Mouse (Mus musculus) spleen, postnatal 14 days (tissue): ENCODE data around the gene Ly6f.
"Not testable (repeated sequence)": the region's sequence is repeated elsewhere in the genome, so short reads cannot be mapped to it uniquely, and the experiment has no call there.

ENCODE experiments used
- DNase-seq, 2 experiments: peaks; one replicate each; pipeline ENCODE4 v3.0.0; 2021 to 2022; ENCODE audit warnings: low spot score in 2 of 2

The Ly6f gene

DNA sequence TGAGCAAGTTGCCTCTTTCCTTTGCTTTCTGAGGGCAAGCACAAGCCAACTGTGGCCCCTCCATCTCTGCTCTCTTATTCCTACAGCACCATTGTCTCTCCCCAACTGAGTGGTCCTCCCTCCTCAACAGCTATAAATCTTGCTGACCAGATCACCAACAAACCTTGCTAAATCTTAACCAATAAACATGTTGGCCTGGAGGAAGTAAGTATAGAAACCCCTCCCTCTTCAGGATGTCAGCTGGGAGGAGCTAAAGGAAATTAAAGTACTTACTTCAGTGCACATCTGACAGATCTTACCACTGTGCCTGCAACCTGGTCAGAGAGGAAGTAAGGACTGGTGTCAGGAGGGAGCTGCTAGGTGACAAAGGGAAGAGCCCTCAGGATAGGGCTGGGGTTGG is at the start of gene Ly6f:
Ly6f (plus strand) TSS at position 301 of the 400 bp plus-strand sequence.
- no peak for DNase-seq

GRCm38 (mm10) chr15:75221942-75222341 is 46.3 kb upstream of the Ly6f start:
- no peak for DNase-seq

DNA sequence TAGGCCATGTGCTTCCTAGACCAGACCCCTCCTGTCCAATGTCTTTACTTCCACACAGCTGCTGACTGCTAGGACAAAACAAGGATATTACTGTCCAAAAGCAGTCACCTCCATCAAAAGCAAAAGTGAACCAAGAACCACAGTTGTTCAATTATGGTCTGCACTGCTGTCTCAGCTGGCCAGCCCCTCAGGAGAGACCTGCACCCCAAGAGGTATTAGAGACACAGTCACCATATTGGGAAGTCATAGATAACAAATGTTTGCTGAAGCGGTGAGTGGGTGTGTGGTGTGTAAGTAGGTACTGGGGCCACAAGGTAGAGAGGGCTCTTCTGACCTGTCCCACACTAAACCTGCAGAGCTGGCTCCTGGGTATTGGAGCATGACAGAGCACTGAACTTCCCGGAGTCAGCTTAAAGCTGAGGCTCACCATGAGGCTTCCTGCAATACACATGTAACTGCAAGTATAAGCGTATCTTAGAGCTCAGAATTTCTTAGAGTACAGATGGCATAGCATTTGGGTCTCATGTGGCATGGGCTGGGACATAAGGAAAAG is 30.4 kb upstream of the Ly6f start:
- no peak for DNase-seq

DNA sequence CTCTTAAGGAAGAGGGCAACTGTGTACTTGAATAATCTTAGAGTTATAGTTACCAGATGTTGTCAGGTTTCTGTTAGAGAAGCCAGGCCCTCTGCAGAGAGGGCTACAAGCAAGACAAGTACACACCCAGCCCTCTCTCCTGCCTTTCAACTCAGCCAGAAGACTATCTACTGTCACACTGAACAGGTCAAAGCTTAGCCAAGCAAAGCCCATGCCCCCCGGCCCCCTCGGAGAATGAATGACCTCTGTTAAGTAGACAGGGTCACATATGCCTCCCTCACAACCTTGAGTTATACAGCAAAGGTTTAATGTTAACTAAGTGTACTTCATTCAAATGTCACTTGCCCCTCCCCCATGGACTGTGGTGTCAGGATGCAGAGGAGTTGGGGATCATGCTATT is 27.7 kb upstream of the Ly6f start:
- no peak for DNase-seq

- no peak for DNase-seq
Observed at GRCm38 (mm10) chr15:75242756-75243640, 25.2 kb upstream of the Ly6f start.

DNA sequence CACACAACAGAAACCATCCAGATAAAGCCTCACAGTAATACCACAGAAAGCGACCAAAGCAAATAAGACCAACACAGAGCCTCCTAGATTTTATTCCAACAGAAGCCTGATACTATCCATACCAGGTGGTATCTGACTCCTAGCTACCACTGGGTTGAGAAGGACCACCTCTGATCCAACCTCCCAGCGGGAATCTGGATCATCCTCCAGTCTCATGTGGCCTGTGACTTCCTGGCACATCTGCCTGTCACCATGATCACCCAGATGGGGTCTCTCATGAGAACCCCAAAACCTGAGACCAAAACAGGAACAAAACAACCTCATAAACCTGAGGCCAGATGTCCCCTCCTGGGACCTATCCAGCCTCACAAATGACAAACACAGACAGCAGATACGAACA is 13.6 kb upstream of the Ly6f start:
- DNase-seq = no peak

- DNase-seq = no peak
Observed at GRCm38 (mm10) chr15:75265863-75266262, 2.4 kb upstream of the Ly6f start.

DNA sequence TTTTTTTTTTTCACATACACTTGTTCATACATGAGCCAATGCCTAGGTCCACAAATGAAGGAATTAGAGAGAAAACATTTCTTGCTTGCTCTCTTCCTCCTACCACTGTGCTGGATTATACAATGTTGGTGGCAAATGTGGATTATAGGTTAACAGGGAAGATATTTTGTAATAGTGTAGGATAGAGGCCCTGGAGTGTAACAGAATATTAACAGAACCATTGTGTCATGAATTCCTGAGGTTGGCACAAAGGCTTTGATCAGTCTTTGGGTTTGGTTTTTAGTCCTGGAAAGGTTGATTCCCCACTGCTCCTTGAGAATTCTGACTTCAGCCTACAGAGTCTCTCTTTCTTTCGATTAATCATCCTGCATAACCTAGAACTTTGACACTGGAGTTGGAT is 1.6 kb upstream of the Ly6f start:
- no peak for DNase-seq

DNA sequence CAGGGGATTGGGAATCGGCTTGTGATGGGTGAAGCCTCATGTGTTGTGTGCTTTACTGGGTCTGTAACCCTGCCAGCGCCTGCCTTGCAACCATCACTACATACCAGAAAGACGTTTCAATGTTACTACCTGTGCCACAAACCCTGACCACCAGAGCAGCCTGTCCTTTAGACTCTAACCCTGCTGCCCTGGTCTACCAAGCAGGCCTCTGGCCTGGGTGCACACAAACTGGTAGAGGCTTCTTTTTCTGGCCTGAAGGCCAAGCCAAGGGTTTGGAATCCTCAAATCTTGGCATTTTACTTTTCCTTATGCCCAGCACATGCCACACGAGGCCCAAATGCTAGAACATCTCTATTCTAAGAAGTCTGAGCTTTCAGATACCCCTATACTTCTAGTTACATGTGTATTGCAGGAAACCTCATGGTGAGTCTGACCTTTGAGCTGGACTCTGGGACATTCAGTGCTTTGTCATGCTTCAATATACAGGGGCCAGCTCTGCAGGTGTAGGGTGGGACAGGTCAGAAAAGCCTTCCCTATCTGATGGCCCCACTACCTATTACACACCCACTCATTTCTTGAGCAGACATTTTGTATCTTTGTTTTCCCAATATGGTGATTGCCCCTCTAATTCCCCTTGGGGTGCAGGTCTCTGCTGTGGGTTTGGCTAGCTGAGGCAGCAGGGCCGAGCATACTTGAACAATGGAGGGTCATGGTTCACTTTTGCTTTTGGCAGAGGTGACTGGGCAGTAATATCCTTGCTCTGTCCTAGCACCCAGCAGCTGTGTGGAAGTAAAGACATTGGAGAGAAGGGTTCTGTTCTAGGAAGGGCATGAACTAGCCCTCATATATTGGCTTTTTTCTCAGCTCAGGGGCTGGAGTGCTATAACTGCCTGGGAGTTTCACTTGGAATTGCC is 952 bp downstream of the Ly6f start:
- DNase-seq = no peak

- DNase-seq = no peak
Observed at GRCm38 (mm10) chr15:75270169-75270568, 1.9 kb downstream of the Ly6f start.

- DNase-seq = no peak
Observed at GRCm38 (mm10) chr15:75270691-75271362, 2.6 kb downstream of the Ly6f start.

- DNase-seq = no peak
Observed at GRCm38 (mm10) chr15:75271426-75271825, 3.2 kb downstream of the Ly6f start.

- no peak for DNase-seq
Observed at GRCm38 (mm10) chr15:75271891-75272290, 3.7 kb downstream of the Ly6f start.

GRCm38 (mm10) chr15:75281991-75282390 is 13.8 kb downstream of the Ly6f start:
- DNase-seq = not testable (repeated sequence)

DNA sequence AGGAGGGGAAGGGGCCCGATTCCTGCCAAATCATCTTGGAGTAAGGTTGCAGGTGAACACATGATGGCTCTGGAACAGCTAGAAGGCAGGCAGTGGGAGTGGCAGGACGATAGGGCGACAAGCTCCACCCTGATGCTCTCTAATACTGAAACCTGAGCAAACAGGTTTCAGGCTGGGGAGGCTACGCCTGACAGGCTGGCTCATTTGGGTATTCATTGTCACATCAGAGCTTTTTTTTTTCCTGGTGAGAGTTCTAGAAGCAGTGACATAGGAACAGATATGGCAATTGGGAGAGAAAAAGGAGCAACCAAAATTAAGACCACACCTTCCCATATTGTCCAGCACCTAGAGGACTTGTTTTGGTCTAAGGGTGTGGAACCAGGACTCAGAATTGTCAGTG is 18.3 kb downstream of the Ly6f start:
- not testable (repeated sequence) for DNase-seq

DNA sequence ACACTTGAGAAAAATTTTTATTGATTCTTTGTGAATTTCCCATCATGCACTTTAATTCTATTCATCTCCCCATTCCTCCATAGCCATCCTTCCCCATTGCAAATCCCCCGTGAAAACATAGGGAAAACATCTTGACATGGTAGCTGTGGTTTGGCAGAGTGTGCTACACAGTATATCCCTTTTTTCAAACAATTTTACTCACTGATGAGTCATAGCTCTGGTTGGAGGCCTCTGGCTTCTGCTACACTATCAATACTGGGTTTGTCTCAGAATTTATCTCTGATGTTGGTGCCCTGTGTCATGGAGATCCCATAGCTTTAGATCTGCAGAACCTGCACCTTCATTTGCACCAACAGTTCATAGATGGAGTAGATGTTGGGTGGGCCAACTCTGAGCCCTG is 24.2 kb downstream of the Ly6f start:
- DNase-seq = no peak

DNA sequence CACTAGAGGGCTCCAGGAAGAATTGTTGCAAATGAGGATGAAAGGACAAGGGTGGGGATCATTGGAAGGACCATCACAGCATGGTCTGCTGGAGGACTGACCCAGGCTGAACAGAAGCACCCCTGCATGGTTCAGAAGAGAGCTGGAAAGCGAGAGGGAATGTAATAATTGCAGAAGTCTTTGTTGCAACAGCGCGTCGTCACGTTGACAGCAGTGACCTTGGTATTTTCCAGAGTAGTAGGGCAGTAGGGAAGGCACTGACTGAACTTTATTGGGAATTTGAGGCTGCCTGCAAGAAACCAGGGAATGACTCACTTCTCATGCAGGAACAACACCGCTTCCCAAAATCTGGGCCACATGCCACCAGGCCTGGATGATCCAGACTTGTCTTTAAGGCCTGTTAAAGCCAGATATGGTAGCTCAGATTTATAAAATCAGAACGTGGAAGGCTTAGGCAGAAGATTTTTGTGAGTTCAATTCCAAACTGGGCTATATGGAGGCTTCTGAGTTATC is 25.7 kb downstream of the Ly6f start:
- DNase-seq = no peak

- DNase-seq = no peak
Observed at GRCm38 (mm10) chr15:75306101-75306500, 37.9 kb downstream of the Ly6f start.

DNA sequence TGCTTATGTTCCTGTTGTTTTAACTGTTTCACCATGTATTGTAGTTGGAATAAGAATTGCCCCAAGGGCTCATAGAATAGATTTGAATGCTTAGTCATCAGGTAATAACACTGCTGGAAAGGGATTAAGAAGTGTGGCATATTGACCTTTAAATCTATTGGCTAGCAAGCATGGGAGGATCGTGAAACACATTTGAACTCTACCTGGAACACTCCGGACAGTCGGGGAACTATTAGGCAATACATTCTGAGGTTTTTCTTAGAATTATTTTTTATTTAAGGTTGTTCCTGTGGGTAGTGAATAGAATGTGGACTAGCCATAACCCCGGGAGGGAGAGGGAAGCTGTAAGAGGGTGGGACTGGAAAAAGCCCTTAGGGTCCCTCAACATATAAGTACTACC is 41.0 kb downstream of the Ly6f start:
- DNase-seq = no peak

DNA sequence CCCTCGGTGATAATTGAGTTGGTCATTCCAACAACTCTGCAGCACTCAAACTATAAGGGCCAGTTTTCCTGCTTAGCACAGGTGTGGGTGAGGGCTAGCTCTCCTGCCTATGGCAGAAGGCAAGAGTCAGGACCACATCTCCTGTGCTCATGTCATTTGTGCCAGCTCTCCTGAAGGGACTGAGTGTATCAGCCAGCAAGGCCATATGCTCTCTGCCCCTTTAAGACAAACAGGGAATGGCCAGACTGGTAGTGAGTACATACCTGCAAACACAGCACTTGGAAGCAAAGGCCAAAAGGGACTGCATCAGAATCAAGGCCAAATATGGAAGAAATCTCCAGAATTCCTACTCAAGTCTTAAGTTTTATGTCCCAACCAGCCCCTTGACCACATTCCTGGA is 41.7 kb downstream of the Ly6f start:
- no peak for DNase-seq

DNA sequence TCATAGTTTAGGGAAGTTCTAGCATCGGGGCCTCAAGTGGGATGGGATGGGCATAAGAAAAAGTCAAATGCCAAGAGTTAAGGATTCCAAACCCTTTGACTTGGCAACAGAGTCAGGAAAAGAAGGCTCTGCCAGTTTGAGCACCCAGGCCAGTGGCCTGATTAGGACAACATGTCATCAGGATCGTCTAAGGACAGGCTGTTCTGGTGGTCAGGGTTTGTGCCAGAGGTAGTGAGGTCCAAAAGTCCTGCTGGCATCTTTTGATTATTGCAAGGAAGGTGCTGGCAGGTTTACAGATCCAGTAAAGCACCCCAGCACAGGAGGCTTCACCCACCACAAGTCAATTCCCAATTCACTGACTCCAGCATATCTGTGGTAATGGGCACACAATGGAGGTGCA is 46.2 kb downstream of the Ly6f start:
- no peak for DNase-seq

- DNase-seq = no peak
Observed at GRCm38 (mm10) chr15:75317255-75317654, 49.0 kb downstream of the Ly6f start.
